Comparison of ENCODE assay signal across 16 mouse cellular contexts in the genomic region with DNA sequence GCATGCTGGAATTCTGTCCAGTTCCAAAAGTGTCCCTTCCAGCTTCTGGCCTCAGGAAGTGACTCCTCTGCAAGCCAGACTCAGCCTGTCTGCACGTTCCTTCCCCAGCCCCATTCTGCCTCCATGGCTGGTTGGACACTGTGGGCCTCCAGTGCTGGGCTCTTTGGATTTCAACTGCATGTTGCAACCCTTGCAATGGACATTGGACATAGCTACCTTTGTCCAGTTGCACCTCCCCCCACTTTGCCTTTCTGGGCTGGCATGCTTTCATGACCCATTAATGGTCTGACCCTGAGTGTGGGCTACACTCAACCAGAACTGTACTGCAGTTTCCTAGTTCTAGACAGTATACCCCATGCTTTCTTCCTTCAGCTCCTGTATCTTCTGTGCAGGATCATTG. TPM values are rescaled to one million over a fixed set of nuclear protein-coding genes. Genes with fewer than 3 reads are reported as not detected.
DNase-seq lines count a peak whose midpoint lies in the region; ATAC-seq and TF ChIP-seq lines count a peak whose summit lies in the region.
"Had no signal": no experiment of that assay in that cellular context is flagged by ENCODE, and none has a peak within 500 bp of the region (broad histone marks: within the 10 kb centered on the region; RNA-seq: fewer than 3 reads in every experiment).

No protein-coding gene starts in this region.

- no peak overlapping the region; the same call in 1 of the 2 replicates for H3K4me2 ChIP-seq in liver, embryonic 14.5 days (ENCODE audit: low read depth)
- H3K4me2 ChIP-seq in neural tube, embryonic 15.5 days = no peak overlapping the region
- H3K4me2 ChIP-seq: heart, embryonic 13.5 days; midbrain, embryonic 15.5 days had no signal

- no peak overlapping the region for H3K4me3 ChIP-seq in kidney, adult 2 months (ENCODE audit: insufficient read depth, low read depth, low read length)
- H3K4me3 ChIP-seq in liver, embryonic 14.5 days (ENCODE audit: insufficient read depth in 1 of 2, low read depth in 2 of 2, low read length in 2 of 2) = no peak overlapping the region
- H3K4me3 ChIP-seq in neural tube, embryonic 15.5 days (replicated peaks) = no peak overlapping the region
- H3K4me3 ChIP-seq: embryonic facial prominence, embryonic 10.5 days; heart, embryonic 13.5 days; midbrain, embryonic 15.5 days had no signal

- no peaks in the 10 kb centered on the region for H3K36me3 ChIP-seq in kidney, adult 2 months (ENCODE audit: control insufficient read depth, insufficient read depth, low read length)
- no peaks in the 10 kb centered on the region for H3K36me3 ChIP-seq in liver, embryonic 14.5 days (replicated peaks; ENCODE audit: control insufficient read depth, insufficient read depth, low read depth)
- no peaks in the 10 kb centered on the region for H3K36me3 ChIP-seq in neural tube, embryonic 15.5 days
- H3K36me3 ChIP-seq: embryonic facial prominence, embryonic 10.5 days; heart, embryonic 13.5 days; midbrain, embryonic 15.5 days had no signal

- H3K9me3 ChIP-seq in liver, embryonic 14.5 days (ENCODE audit: control insufficient read depth, low read length) = no peaks in the 10 kb centered on the region
- H3K9me3 ChIP-seq in neural tube, embryonic 15.5 days (replicated peaks) = no peaks in the 10 kb centered on the region
- H3K9me3 ChIP-seq: embryonic facial prominence, embryonic 10.5 days; heart, embryonic 13.5 days; midbrain, embryonic 15.5 days had no signal

- no peak for TF ChIP-seq POLR2A in kidney, adult 2 months (IDR thresholded peaks at IDR 0.05; ENCODE audit: low read depth, low read length)

- TF ChIP-seq CTCF in kidney, adult 2 months (conservative IDR thresholded peaks at IDR 0.05; ENCODE audit: insufficient read depth, insufficient read length, low read depth, low read length) = no peak
- no peak for TF ChIP-seq CTCF in liver, embryonic 14.5 days (IDR thresholded peaks at IDR 0.05; ENCODE audit: low read depth)

- TF ChIP-seq EP300 in liver, embryonic 14.5 days (IDR thresholded peaks at IDR 0.05; ENCODE audit: low read depth) = no peak

- peak overlapping the region; percentile 43 for H3K27ac ChIP-seq in kidney, adult 2 months (ENCODE audit: insufficient read depth, low read depth, low read length)
- H3K27ac ChIP-seq in liver, embryonic 14.5 days = no peak overlapping the region
- H3K27ac ChIP-seq in neural tube, embryonic 15.5 days (replicated peaks) = no peak overlapping the region
- H3K27ac ChIP-seq: embryonic facial prominence, embryonic 10.5 days; heart, embryonic 13.5 days; macrophage; midbrain, embryonic 15.5 days had no signal

- H3K9ac ChIP-seq in liver, embryonic 14.5 days (replicated peaks) = no peak overlapping the region
- H3K9ac ChIP-seq in neural tube, embryonic 15.5 days (replicated peaks) = no peak overlapping the region
- H3K9ac ChIP-seq: heart, embryonic 13.5 days; midbrain, embryonic 15.5 days had no signal

- no peak for ATAC-seq in cerebellum, adult (ENCODE audit: insufficient number of reproducible peaks, low FRiP score, low TSS enrichment)
- ATAC-seq in liver, embryonic 14.5 days (ENCODE audit: insufficient read depth) = peak; percentile 76
- no peak for ATAC-seq in neural tube, embryonic 15.5 days (ENCODE audit: low FRiP score)
- ATAC-seq: forebrain, embryonic 14.5 days; hindbrain, embryonic 16.5 days; midbrain, embryonic 15.5 days had no signal

- no peaks in the 10 kb centered on the region for H3K27me3 ChIP-seq in kidney, adult 2 months (replicated peaks; ENCODE audit: control insufficient read depth, insufficient read depth, low read length)
- no peaks in the 10 kb centered on the region for H3K27me3 ChIP-seq in liver, embryonic 14.5 days (ENCODE audit: control insufficient read depth, insufficient read depth, low read length)
- H3K27me3 ChIP-seq in neural tube, embryonic 15.5 days (replicated peaks) = no peaks in the 10 kb centered on the region
- H3K27me3 ChIP-seq: heart, embryonic 13.5 days; midbrain, embryonic 15.5 days had no signal

- WGBS in kidney, adult 2 months = 17% methylated on average over 1 of the region's 1 CpGs
- 35% methylated on average over 1 of the region's 1 CpGs for WGBS in liver, embryonic 14.5 days (ENCODE audit: insufficient replicate concordance)
- 63% methylated on average over 1 of the region's 1 CpGs for WGBS in neural tube, embryonic 15.5 days

- DNase-seq in cerebellum, adult 11-12 months = peak; percentile 8
- DNase-seq in kidney, adult 2 months = peak; percentile 93
- peak; percentile 81 to 90 for DNase-seq in kidney, postnatal 25 days
- peak; percentile 13 to 36 (median 30) for DNase-seq in liver, embryonic 14.5 days (ENCODE audit: low read depth in 3 of 3, low spot score in 3 of 3)
- DNase-seq in cerebellum, postnatal 36 days = no peak
- DNase-seq in right cerebral cortex, postnatal 14 days = no peak
- DNase-seq: heart, postnatal 4 days; lung, adult 18-20 months had no signal

- H3K4me1 ChIP-seq in kidney, adult 2 months (ENCODE audit: control insufficient read depth, insufficient read depth, low read length) = peaks cover 10% of the 10 kb centered on the region; the same call in 1 of the 2 replicates
- H3K4me1 ChIP-seq in liver, embryonic 14.5 days (replicated peaks; ENCODE audit: control insufficient read depth in 2 of 2, insufficient read depth in 2 of 2, low read length in 1 of 2) = peaks cover 0 to 19% of the 10 kb centered on the region in 2 experiments; a peak in 2 of 4 replicates
- peaks cover 6% of the 10 kb centered on the region; the same call in 1 of the 2 replicates for H3K4me1 ChIP-seq in neural tube, embryonic 15.5 days

RNA-seq across cellular contexts. Expression of gene G0s2, which starts 38.6 kb away (rescaled TPM):
- polyA plus RNA-seq in kidney, adult 2 months (2012; rRNA removed) = 175 and 201 TPM in 2 replicates
- polyA plus RNA-seq in liver, embryonic 14.5 days (2012; rRNA removed) = 54.9 and 57.0 TPM in 2 replicates
- polyA plus RNA-seq in liver, embryonic 14.5 days (2014; fragmentation: Nextera tagmentation; extraction: Ambion mirVana) = 65.5 and 71.8 TPM in 2 replicates
- 9.9 and 14.1 TPM in 2 replicates for polyA plus RNA-seq in neural tube, embryonic 15.5 days (2015; fragmentation: Nextera tagmentation; extraction: Ambion mirVana)

RNA-seq across cellular contexts. Expression of gene Hsd11b1, which starts 47.7 kb away (rescaled TPM):
- 125 and 136 TPM in 2 replicates for polyA plus RNA-seq in kidney, adult 2 months (2012; rRNA removed)
- polyA plus RNA-seq in liver, embryonic 14.5 days (2012; rRNA removed) = 1.4 and 2.1 TPM in 2 replicates
- polyA plus RNA-seq in liver, embryonic 14.5 days (2014; fragmentation: Nextera tagmentation; extraction: Ambion mirVana) = 3.3 and 5.5 TPM in 2 replicates
- 0.36 and 2.8 TPM in 2 replicates for polyA plus RNA-seq in neural tube, embryonic 15.5 days (2015; fragmentation: Nextera tagmentation; extraction: Ambion mirVana)
- polyA plus RNA-seq: midbrain, embryonic 15.5 days had no signal

RNA-seq across cellular contexts. Expression of gene Camk1g, which starts 58.5 kb away (rescaled TPM):
- polyA plus RNA-seq in kidney, adult 2 months (2012; rRNA removed) = 8.2 and 9.0 TPM in 2 replicates
- polyA plus RNA-seq in liver, embryonic 14.5 days (2012; rRNA removed) = 0.15 and 0.19 TPM in 2 replicates
- polyA plus RNA-seq in liver, embryonic 14.5 days (2014; fragmentation: Nextera tagmentation; extraction: Ambion mirVana) = 0.06 and 0.23 TPM in 2 replicates
- polyA plus RNA-seq in neural tube, embryonic 15.5 days (2015; fragmentation: Nextera tagmentation; extraction: Ambion mirVana) = 40.8 and 49.5 TPM in 2 replicates
- polyA plus RNA-seq: macrophage had no signal

Comparison
In these comparisons a context has a peak if more than half of its experiments do, and no peak if none do; other contexts are left out.
1. DNase-seq: peak in cerebellum, adult 11-12 months (single experiment), kidney, adult 2 months (single experiment), kidney, postnatal 25 days (2 of 2) and liver, embryonic 14.5 days (3 of 3); none in cerebellum, postnatal 36 days (0 of 2) and right cerebral cortex, postnatal 14 days (single experiment).
2. RNA of gene Hsd11b1, which starts 47.7 kb away (polyA plus RNA-seq): 125 to 136 TPM in kidney, adult 2 months; 1.4 to 5.5 TPM in liver, embryonic 14.5 days and 0.36 to 2.8 TPM in neural tube, embryonic 15.5 days; every median in the first group is over 10 times any median in the second.